ENCODE assay signal across 10 mouse cellular contexts in genomic region chr2:166138308-166138707, GRCm38 (mm10).
"Had no signal": no experiment of that assay in that cellular context is flagged by ENCODE, and none has a peak within 500 bp of the region (broad histone marks: within the 10 kb centered on the region; RNA-seq: fewer than 3 reads in every experiment).

No protein-coding gene starts in this region.

- H3K9me3 ChIP-seq: kidney, embryonic 15.5 days; liver, embryonic 13.5 days had no signal

- DNase-seq: kidney, postnatal 10 days; kidney, postnatal 4 days; liver, embryonic 13.5 days; lung, embryonic 14.5 days; midbrain, embryonic 14.5 days; thymus, adult 18-20 months; thymus, postnatal 36 days had no signal

- H3K4me2 ChIP-seq: kidney, embryonic 15.5 days; liver, embryonic 13.5 days; lung, embryonic 14.5 days had no signal

- H3K4me1 ChIP-seq: liver, embryonic 13.5 days had no signal

- ATAC-seq: lung, postnatal 0 days had no signal

- H3K36me3 ChIP-seq: liver, embryonic 13.5 days had no signal

- H3K27ac ChIP-seq: kidney, embryonic 15.5 days; liver, embryonic 13.5 days; macrophage had no signal

- H3K4me3 ChIP-seq: kidney, embryonic 15.5 days; liver, embryonic 13.5 days had no signal

- H3K27me3 ChIP-seq: kidney, embryonic 15.5 days had no signal

- H3K9ac ChIP-seq: kidney, embryonic 15.5 days; liver, embryonic 13.5 days; lung, embryonic 14.5 days had no signal
